Mouse (Mus musculus) olfactory bulb, adult 2 months (tissue): ENCODE data around the gene Adcy9.

Experiments
- CTCF ChIP-seq: fragments of 200-500 bp; IDR thresholded peaks from 2 replicates; pipeline ENCODE4 v1.5.1; 2012; ENCODE audit warnings: low read depth, mild to moderate bottlenecking, low read length, moderate library complexity; ENCODE audit not compliant: insufficient read depth
- POLR2A ChIP-seq: fragments of 200-500 bp; IDR thresholded peaks from 2 replicates; pipeline ENCODE4 v1.6.1; 2012; ENCODE audit warnings: mild to moderate bottlenecking, low read depth, low read length, moderate library complexity; ENCODE audit not compliant: insufficient read depth

DNA sequence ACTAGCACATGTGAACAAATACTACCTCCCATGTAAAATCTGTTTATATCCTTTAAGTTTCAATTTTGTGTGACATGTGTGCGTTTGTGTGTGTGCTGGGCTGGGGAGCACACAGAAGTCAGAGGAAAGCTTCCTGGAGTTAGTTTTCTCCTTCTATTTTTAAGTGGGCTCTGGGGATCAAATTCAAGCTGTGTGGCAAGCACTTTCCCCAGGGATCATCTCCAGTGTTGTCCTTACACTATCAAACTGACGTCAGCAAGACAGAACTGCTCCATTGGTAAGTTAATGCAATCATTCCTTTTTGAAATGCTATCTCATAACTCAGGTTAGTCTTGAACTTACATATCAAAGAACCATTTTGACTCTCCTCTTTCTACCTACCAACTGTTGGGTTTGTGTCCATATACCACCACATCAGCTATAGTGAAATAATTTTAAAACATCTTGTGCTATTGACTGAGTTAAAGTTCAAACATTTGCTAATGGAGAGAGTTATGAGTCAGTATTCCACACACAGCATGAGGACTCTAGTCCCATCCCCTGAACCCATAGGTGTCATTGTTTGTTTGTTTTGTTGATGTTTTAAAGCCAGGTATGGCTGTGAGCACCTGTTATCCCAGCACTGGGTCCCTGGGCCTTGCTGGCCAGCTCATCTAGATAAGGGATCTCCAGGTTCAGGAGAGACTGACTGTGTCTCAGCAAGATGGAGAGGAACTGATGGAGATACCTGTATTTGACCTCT is 104.8 kb downstream of the Adcy9 start:
- no peak for TF ChIP-seq CTCF
- TF ChIP-seq POLR2A: no peak
